Mouse (Mus musculus) neural tube, embryonic 13.5 days (tissue): Measurements from ENCODE around the gene Tmem179b. TPM values are rescaled to one million over a fixed set of nuclear protein-coding genes. Genes with fewer than 3 reads are reported as not detected.
A peak's percentile ranks its signal among the peaks of the same experiment; 100 is the strongest.

Experiments used
- ATAC-seq: fragments of 200-750 bp; cut with Nextera tagmentation; 2 replicates; pipeline ENCODE4 v1.8.0; 2017; ENCODE audit warnings: low read depth, mild to moderate bottlenecking, moderate TSS enrichment, moderate library complexity
- H3K27ac ChIP-seq: fragments of 300-500 bp; sonication (generic); replicated peaks from 2 replicates; pipeline ENCODE4 v1.5.1; 2015; ENCODE audit warnings: moderate library complexity, mild to moderate bottlenecking, inconsistent platforms
- H3K27me3 ChIP-seq: fragments of 300-500 bp; sonication (generic); 2 replicates; pipeline ENCODE4 v1.6.1; 2015; ENCODE audit warnings: mild to moderate bottlenecking, inconsistent platforms
- H3K36me3 ChIP-seq: fragments of 300-500 bp; sonication (generic); 2 replicates; pipeline ENCODE4 v1.6.1; 2015; ENCODE audit warnings: mild to moderate bottlenecking, inconsistent platforms
- H3K4me1 ChIP-seq: fragments of 300-500 bp; sonication (generic); replicated peaks from 2 replicates; pipeline ENCODE4 v1.6.1; 2015; ENCODE audit warnings: inconsistent platforms
- H3K4me2 ChIP-seq: fragments of 300-500 bp; sonication (generic); 2 replicates; pipeline ENCODE4 v1.6.1; 2015; ENCODE audit warnings: inconsistent platforms, mild to moderate bottlenecking, moderate library complexity
- H3K4me3 ChIP-seq: fragments of 300-500 bp; sonication (generic); 2 replicates; pipeline ENCODE4 v1.5.1; 2015; ENCODE audit warnings: mild to moderate bottlenecking, inconsistent platforms
- H3K9ac ChIP-seq: fragments of 300-500 bp; sonication (generic); 2 replicates; pipeline ENCODE4 v1.6.1; 2015; ENCODE audit warnings: moderate library complexity, mild to moderate bottlenecking, inconsistent platforms
- H3K9me3 ChIP-seq: fragments of 300-500 bp; sonication (generic); 2 replicates; pipeline ENCODE4 v1.6.1; 2016; ENCODE audit warnings: inconsistent platforms
- WGBS: fragments of 180-500 bp; shearing (Covaris S2); methylation state at CpG from one replicate; pipeline ENCODE4 v1.1.7; 2015; 5-methylcytosine and 5-hydroxymethylcytosine counted together
- microRNA-seq: library from miRNA; unstranded; fragments of <30 nt; microRNA quantifications from one replicate; pipeline ENCODE4, GENCODE M21; 2016
- polyA plus RNA-seq: library from polyadenylated mRNA; unstranded; fragments of >200 nt; fragmentation: Nextera tagmentation; extraction: Ambion mirVana; gene quantifications from 2 replicates; pipeline ENCODE4 v1.2.1, GENCODE M21; 2015

Tmem179b gene
- polyA plus RNA-seq, 1 experiment from 2014 or later, result 39.3 TPM

- Histone ChIP-seq H3K36me3 (peaks cover 30% of the 10 kb centered on the region), H3K4me3 (peak overlapping the region; percentile 64), H3K9me3 (no peaks in the 10 kb centered on the region), H3K4me1 (peaks cover 53% of the 10 kb centered on the region), H3K27me3 (no peaks in the 10 kb centered on the region), H3K9ac (peak overlapping the region; percentile 89), H3K4me2 (peak overlapping the region; percentile 79), H3K27ac (0 out of 2 replicates have a peak overlapping the region, but pooled peaks have one; percentile 9)
- WGBS, result 55% methylated on average over 4 of the region's 4 CpGs
- no peak for ATAC-seq
Measured at GRCm38 (mm10) chr19:8725081-8725613, 49.1 kb downstream of the Tmem179b start.

GRCm38 (mm10) chr19:8724392-8724791 lies 49.9 kb downstream of the Tmem179b start:
- H3K36me3 ChIP-seq, result peaks cover 30% of the 10 kb centered on the region
- no peaks in the 10 kb centered on the region for H3K9me3 ChIP-seq
- peaks cover 53% of the 10 kb centered on the region for H3K4me1 ChIP-seq
- WGBS, result 0% methylated on average over 2 of the region's 2 CpGs
- H3K9ac ChIP-seq, result peak overlapping the region; percentile 89
- peak overlapping the region; percentile 79 for H3K4me2 ChIP-seq
- H3K4me3 ChIP-seq, result peak overlapping the region; percentile 64
- H3K27ac ChIP-seq, result peak overlapping the region; percentile 69; the same call in 1 of the 2 replicates
- ATAC-seq, result no peak
- H3K27me3 ChIP-seq, result no peaks in the 10 kb centered on the region

GRCm38 (mm10) chr19:8723574-8724346 lies 50.5 kb downstream of the Tmem179b start:
- Histone ChIP-seq H3K9me3 (no peaks in the 10 kb centered on the region), H3K36me3 (peaks cover 30% of the 10 kb centered on the region), H3K27ac (peak overlapping the region; percentile 69), H3K4me3 (peak overlapping the region; percentile 64), H3K27me3 (no peaks in the 10 kb centered on the region), H3K9ac (peak overlapping the region; percentile 89), H3K4me2 (peak overlapping the region; percentile 79), H3K4me1 (peaks cover 53% of the 10 kb centered on the region)
- 0 out of 2 replicates have a peak, but pooled peaks have one; percentile 1 for ATAC-seq
- WGBS, result under 1% methylated on average over 20 of the region's 20 CpGs

GRCm38 (mm10) chr19:8722907-8723573 lies 51.2 kb downstream of the Tmem179b start, which contains the start of gene Slc3a2:
TSS of gene Slc3a2 (minus strand) at chr19:8723369.
- Histone ChIP-seq H3K4me3 (peak within 1 kb of the TSS; percentile 64), H3K4me1 (peaks cover 53% of the 10 kb centered on the region), H3K27ac (peak within 1 kb of the TSS; percentile 96), H3K4me2 (peak within 1 kb of the TSS; percentile 79), H3K9ac (peak within 1 kb of the TSS; percentile 92), H3K27me3 (no peaks in the 10 kb centered on the region), H3K36me3 (peaks cover 30% of the 10 kb centered on the region), H3K9me3 (no peaks in the 10 kb centered on the region)
- peak; percentile 95 for ATAC-seq
- WGBS, result under 1% methylated on average over 50 of the region's 50 CpGs

GRCm38 (mm10) chr19:8722559-8722906 lies 51.7 kb downstream of the Tmem179b start:
- Histone ChIP-seq H3K4me1 (peaks cover 53% of the 10 kb centered on the region), H3K9me3 (no peaks in the 10 kb centered on the region), H3K27ac (peak overlapping the region; percentile 96), H3K36me3 (peaks cover 30% of the 10 kb centered on the region), H3K9ac (peak overlapping the region; percentile 92), H3K4me2 (peak overlapping the region; percentile 79), H3K27me3 (no peaks in the 10 kb centered on the region), H3K4me3 (peak overlapping the region; percentile 64)
- ATAC-seq, result peak; percentile 20
- WGBS, result 2% methylated on average over 5 of the region's 5 CpGs

Small RNAs within 50 kb of the gene (microRNA-seq; reads per million reads assigned to microRNA genes)
- gene Mir6992, result not detected

Other genes starting within 250 kb of the Tmem179b start
- gene Slc22a8, start 183.2 kb downstream of the Tmem179b start, polyA plus RNA-seq, result 3.4 and 3.8 TPM in 2 replicates
- 2.0 and 2.1 TPM in 2 replicates for gene Slc22a6, start 156.4 kb downstream of the Tmem179b start, polyA plus RNA-seq
- 0.18 and 0.32 TPM in 2 replicates for gene Chrm1, start 110.7 kb downstream of the Tmem179b start, polyA plus RNA-seq
- 149 and 155 TPM in 2 replicates for gene Slc3a2, start 51.1 kb downstream of the Tmem179b start, polyA plus RNA-seq
- 84.4 and 87.8 TPM in 2 replicates for gene Wdr74, start 38.6 kb downstream of the Tmem179b start, polyA plus RNA-seq
- 1.6 and 2.4 TPM in 2 replicates for gene 1700092M07Rik, start 33.7 kb downstream of the Tmem179b start, polyA plus RNA-seq
- gene Stx5a, start 33.1 kb downstream of the Tmem179b start, polyA plus RNA-seq, result 124 and 127 TPM in 2 replicates
- gene Nxf1, start 17.4 kb downstream of the Tmem179b start, polyA plus RNA-seq, result 161 and 192 TPM in 2 replicates
- 219 and 253 TPM in 2 replicates for gene Tmem223, start 3.5 kb downstream of the Tmem179b start, polyA plus RNA-seq
- 22.9 and 25.9 TPM in 2 replicates for gene Taf6l, start 11.9 kb upstream of the Tmem179b start, polyA plus RNA-seq
- gene Polr2g, start 24.1 kb upstream of the Tmem179b start, polyA plus RNA-seq, result 167 and 168 TPM in 2 replicates
- gene Zbtb3, start 28.1 kb upstream of the Tmem179b start, polyA plus RNA-seq, result 8.2 and 8.6 TPM in 2 replicates
- 47.6 and 59.0 TPM in 2 replicates for gene Ttc9c, start 44.9 kb upstream of the Tmem179b start, polyA plus RNA-seq
- gene Hnrnpul2, start 45.5 kb upstream of the Tmem179b start, polyA plus RNA-seq, result 5.3 and 6.0 TPM in 2 replicates
- gene AC129217.1, start 55.3 kb upstream of the Tmem179b start, polyA plus RNA-seq, result not detected in 2 replicates
- gene Bscl2, start 63.0 kb upstream of the Tmem179b start, polyA plus RNA-seq, result 82.5 and 84.2 TPM in 2 replicates
- 335 and 393 TPM in 2 replicates for gene Gng3, start 64.7 kb upstream of the Tmem179b start, polyA plus RNA-seq
- 0.96 and 1.4 TPM in 2 replicates for gene Lrrn4cl, start 76.3 kb upstream of the Tmem179b start, polyA plus RNA-seq
- 166 and 171 TPM in 2 replicates for gene Ubxn1, start 97.0 kb upstream of the Tmem179b start, polyA plus RNA-seq
- gene Uqcc3, start 106.5 kb upstream of the Tmem179b start, polyA plus RNA-seq, result 69.0 and 73.5 TPM in 2 replicates
- 41.1 and 56.4 TPM in 2 replicates for gene Lbhd1, start 109.3 kb upstream of the Tmem179b start, polyA plus RNA-seq
- not detected in 2 replicates for gene Gm49403, start 109.5 kb upstream of the Tmem179b start, polyA plus RNA-seq
- gene 1810009A15Rik, start 114.4 kb upstream of the Tmem179b start, polyA plus RNA-seq, result 55.6 and 58.8 TPM in 2 replicates
- 0.27 TPM in 1 of 2 replicates, not detected in the other for gene Gm49416, start 114.5 kb upstream of the Tmem179b start, polyA plus RNA-seq
- gene Ints5, start 118.5 kb upstream of the Tmem179b start, polyA plus RNA-seq, result 31.7 and 36.2 TPM in 2 replicates
- 89.4 and 101 TPM in 2 replicates for gene Ganab, start 123.6 kb upstream of the Tmem179b start, polyA plus RNA-seq
- gene B3gat3, start 145.9 kb upstream of the Tmem179b start, polyA plus RNA-seq, result 86.9 and 88.7 TPM in 2 replicates
- 1.6 and 2.8 TPM in 2 replicates for gene Rom1, start 154.9 kb upstream of the Tmem179b start, polyA plus RNA-seq
- gene Eml3, start 155.1 kb upstream of the Tmem179b start, polyA plus RNA-seq, result 11.8 and 12.2 TPM in 2 replicates
- gene Mta2, start 167.4 kb upstream of the Tmem179b start, polyA plus RNA-seq, result 126 and 141 TPM in 2 replicates
- gene Tut1, start 179.4 kb upstream of the Tmem179b start, polyA plus RNA-seq, result 29.2 and 30.1 TPM in 2 replicates
- gene Eef1g, start 192.6 kb upstream of the Tmem179b start, polyA plus RNA-seq, result 323 and 328 TPM in 2 replicates
- gene Ahnak, start 214.8 kb upstream of the Tmem179b start, polyA plus RNA-seq, result 4.8 and 4.9 TPM in 2 replicates